Mouse (Mus musculus) kidney, embryonic 14.5 days (tissue): ENCODE measurements at regions not wholly inside any gene's neighbourhood (a gene's known extent, or its start where the extent isn't known, plus 50 kb on each side); places are given as distances from the start of the nearest gene placed in this dataset.
A peak's percentile ranks its signal among the peaks of the same experiment; 100 is the strongest.

ENCODE experiments used
- ATAC-seq: fragments of 200-750 bp; cut with Nextera tagmentation; 2 replicates; pipeline ENCODE4 v1.8.0; 2017; ENCODE audit warnings: moderate number of reproducible peaks, mild to moderate bottlenecking, moderate TSS enrichment, moderate library complexity; ENCODE audit not compliant: low FRiP score, low TSS enrichment
- H3K27ac ChIP-seq: fragments of 300-500 bp; sonication (generic); 2 replicates; pipeline ENCODE4 v1.5.1; 2014; ENCODE audit warnings: low read depth, mild to moderate bottlenecking, low read length, moderate library complexity, mixed read lengths
- H3K27me3 ChIP-seq: fragments of 300-500 bp; sonication (generic); 2 replicates; pipeline ENCODE4 v1.6.1; 2014; ENCODE audit warnings: mild to moderate bottlenecking, low read length; ENCODE audit not compliant: control insufficient read depth, insufficient read depth
- H3K36me3 ChIP-seq: fragments of 300-500 bp; sonication (generic); 2 replicates; pipeline ENCODE4 v1.6.1; 2014; ENCODE audit warnings: low read length, mixed read lengths; ENCODE audit not compliant: control insufficient read depth, insufficient read depth
- H3K4me1 ChIP-seq: fragments of 300-500 bp; sonication (generic); 2 replicates; pipeline ENCODE4 v1.6.1; 2014; ENCODE audit warnings: low read length, mixed read lengths; ENCODE audit not compliant: control insufficient read depth, insufficient read depth
- H3K4me2 ChIP-seq: fragments of 300-500 bp; sonication (generic); replicated peaks from 2 replicates; pipeline ENCODE4 v1.6.1; 2014; ENCODE audit warnings: low read depth, mild to moderate bottlenecking, low read length
- H3K4me3 ChIP-seq: fragments of 300-500 bp; sonication (generic); 2 replicates; pipeline ENCODE4 v1.5.1; 2014; ENCODE audit warnings: mild to moderate bottlenecking, low read length
- H3K9ac ChIP-seq: fragments of 300-500 bp; sonication (generic); 2 replicates; pipeline ENCODE4 v1.6.1; 2014; ENCODE audit warnings: low read depth, mild to moderate bottlenecking, low read length, moderate library complexity
- H3K9me3 ChIP-seq: fragments of 300-500 bp; sonication (generic); 2 replicates; pipeline ENCODE4 v1.6.1; 2016; ENCODE audit warnings: low read length; ENCODE audit not compliant: control insufficient read depth
- whole genome bisulfite sequencing: fragments of 180-500 bp; shearing (Covaris S2); extraction: QIAGEN DNeasy Blood & Tissue Kit; methylation state at CpG from one replicate; pipeline ENCODE4 v1.1.7; 2014; 5-methylcytosine and 5-hydroxymethylcytosine counted together

DNA sequence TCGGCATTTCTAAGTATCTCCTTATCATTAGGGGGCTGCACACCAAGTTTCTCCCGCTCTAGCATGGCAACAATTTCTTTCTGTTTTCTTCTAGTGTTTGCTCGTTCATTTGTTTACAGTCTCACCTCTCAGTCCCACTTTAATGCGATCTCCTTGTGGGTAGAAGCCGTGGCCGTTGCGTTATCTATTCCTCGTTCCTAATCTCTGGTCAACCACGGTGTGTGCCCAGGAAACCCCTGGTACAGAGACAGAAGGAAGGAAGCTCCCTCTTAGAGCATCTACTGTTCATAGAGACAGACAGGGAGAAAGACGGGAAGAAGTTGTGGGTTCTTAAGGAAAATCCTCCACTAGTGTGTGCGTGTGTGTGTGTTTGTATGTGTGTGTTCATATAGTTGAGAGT is 110.9 kb upstream of the Klf3 start:
- no peaks in the 10 kb centered on the region for H3K4me1 ChIP-seq
- no peak overlapping the region for H3K4me3 ChIP-seq
- no peaks in the 10 kb centered on the region for H3K9me3 ChIP-seq
- WGBS: 93% methylated on average over 11 of the region's 11 CpGs
- H3K4me2 ChIP-seq: no peak overlapping the region
- no peaks in the 10 kb centered on the region for H3K36me3 ChIP-seq
- no peak overlapping the region for H3K9ac ChIP-seq
- H3K27ac ChIP-seq: no peak overlapping the region
- H3K27me3 ChIP-seq: no peaks in the 10 kb centered on the region
- no peak for ATAC-seq

DNA sequence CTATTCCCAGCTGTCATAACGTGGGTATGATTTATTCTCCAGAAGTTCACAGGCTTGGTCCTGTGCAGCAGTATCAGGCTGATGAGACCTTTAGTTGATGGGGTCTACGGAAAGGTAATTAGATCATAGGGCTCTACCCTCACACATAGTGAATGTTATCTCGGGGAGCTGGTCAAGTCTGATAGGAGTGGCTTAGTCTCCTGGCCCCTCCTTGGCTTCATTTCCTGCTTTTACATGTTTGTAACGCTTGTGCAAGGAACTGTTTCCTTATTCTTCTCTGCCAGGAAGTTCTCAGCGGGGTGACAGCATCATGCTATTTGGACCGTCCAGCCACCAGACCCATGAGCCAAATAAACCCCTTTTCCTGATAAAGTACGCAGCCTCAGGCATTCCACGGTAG is 109.6 kb upstream of the Klf3 start:
- WGBS: 87% methylated on average over 8 of the region's 8 CpGs
- no peak overlapping the region for H3K4me2 ChIP-seq
- no peak for ATAC-seq
- H3K4me3 ChIP-seq: no peak overlapping the region
- no peak overlapping the region for H3K9ac ChIP-seq
- H3K27me3 ChIP-seq: no peaks in the 10 kb centered on the region
- H3K36me3 ChIP-seq: no peaks in the 10 kb centered on the region
- H3K9me3 ChIP-seq: no peaks in the 10 kb centered on the region
- no peak overlapping the region for H3K27ac ChIP-seq
- no peaks in the 10 kb centered on the region for H3K4me1 ChIP-seq

DNA sequence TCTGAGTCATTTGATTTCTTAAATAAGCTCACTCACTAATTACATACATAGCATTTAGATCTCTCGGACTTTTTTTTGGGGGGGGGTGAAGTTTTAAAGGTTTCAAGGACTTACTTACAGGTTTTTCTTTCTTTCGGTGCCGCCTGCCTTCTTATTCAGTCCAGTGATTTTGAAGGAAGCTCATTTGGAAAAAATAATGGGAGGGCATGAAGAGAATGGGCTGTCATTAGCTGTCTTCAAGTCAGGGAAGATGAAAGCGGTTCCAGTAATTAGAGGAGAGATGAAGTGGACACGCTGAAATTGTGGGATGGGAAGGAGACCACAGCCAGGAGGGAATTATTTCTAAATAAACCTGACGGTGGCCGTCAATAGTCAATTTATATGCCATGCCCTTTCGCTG is 108.6 kb upstream of the Klf3 start:
- no peak overlapping the region for H3K27ac ChIP-seq
- no peak overlapping the region for H3K4me2 ChIP-seq
- H3K4me3 ChIP-seq: no peak overlapping the region
- no peaks in the 10 kb centered on the region for H3K36me3 ChIP-seq
- WGBS: 67% methylated on average over 8 of the region's 8 CpGs
- no peaks in the 10 kb centered on the region for H3K27me3 ChIP-seq
- ATAC-seq: no peak
- no peak overlapping the region for H3K9ac ChIP-seq
- no peaks in the 10 kb centered on the region for H3K4me1 ChIP-seq
- H3K9me3 ChIP-seq: no peaks in the 10 kb centered on the region

DNA sequence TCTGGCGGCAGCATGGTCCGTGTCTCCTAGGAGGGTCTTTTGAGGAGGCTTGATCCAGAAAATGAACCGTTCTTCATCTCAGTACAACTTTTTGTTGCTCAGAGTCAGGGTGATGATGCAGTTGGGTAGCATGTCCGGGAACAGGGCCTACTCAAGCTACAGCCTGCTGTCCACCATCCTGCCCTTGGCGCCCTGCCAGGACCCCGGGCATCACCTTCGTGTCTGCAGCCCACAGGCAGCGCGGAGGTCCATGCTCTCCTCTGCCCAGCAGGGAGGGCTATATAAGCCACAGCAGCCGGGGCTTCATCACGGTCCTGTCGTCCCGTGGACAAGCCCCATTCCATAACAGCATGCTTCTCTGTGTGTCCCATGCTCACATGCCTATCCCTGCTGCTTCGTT is 107.1 kb upstream of the Klf3 start:
- WGBS: 91% methylated on average over 14 of the region's 14 CpGs
- Histone ChIP-seq H3K9ac (no peak overlapping the region), H3K4me1 (no peaks in the 10 kb centered on the region), H3K9me3 (no peaks in the 10 kb centered on the region), H3K36me3 (no peaks in the 10 kb centered on the region), H3K4me2 (no peak overlapping the region), H3K4me3 (no peak overlapping the region), H3K27ac (no peak overlapping the region), H3K27me3 (no peaks in the 10 kb centered on the region)
- ATAC-seq: no peak

DNA sequence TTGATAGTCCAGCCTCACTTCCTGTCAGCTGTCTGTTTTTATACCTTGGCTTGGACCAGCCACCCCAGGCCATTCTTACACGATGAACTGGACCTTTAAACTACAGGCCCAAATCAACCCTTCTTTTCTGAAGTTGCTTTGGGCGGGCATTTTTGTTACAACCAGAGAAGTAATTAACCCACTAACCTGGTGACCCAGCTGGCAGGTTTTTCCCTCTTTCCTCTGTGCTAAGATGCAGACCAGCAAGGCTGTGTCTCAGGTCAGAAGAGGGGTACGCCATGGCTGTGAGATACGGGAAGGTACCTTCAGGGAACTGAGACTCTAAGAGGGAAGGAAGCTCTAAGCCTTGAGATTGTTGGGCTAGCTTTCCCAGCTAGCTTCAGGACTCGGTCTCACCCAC is 105.7 kb upstream of the Klf3 start:
- H3K4me3 ChIP-seq: no peak overlapping the region
- H3K4me1 ChIP-seq: peaks cover 6% of the 10 kb centered on the region; the same call in 1 of the 2 replicates
- H3K27ac ChIP-seq: no peak overlapping the region
- 83% methylated on average over 5 of the region's 5 CpGs for WGBS
- H3K9ac ChIP-seq: no peak overlapping the region
- H3K9me3 ChIP-seq: no peaks in the 10 kb centered on the region
- no peaks in the 10 kb centered on the region for H3K27me3 ChIP-seq
- H3K36me3 ChIP-seq: no peaks in the 10 kb centered on the region
- ATAC-seq: no peak
- H3K4me2 ChIP-seq: no peak overlapping the region

DNA sequence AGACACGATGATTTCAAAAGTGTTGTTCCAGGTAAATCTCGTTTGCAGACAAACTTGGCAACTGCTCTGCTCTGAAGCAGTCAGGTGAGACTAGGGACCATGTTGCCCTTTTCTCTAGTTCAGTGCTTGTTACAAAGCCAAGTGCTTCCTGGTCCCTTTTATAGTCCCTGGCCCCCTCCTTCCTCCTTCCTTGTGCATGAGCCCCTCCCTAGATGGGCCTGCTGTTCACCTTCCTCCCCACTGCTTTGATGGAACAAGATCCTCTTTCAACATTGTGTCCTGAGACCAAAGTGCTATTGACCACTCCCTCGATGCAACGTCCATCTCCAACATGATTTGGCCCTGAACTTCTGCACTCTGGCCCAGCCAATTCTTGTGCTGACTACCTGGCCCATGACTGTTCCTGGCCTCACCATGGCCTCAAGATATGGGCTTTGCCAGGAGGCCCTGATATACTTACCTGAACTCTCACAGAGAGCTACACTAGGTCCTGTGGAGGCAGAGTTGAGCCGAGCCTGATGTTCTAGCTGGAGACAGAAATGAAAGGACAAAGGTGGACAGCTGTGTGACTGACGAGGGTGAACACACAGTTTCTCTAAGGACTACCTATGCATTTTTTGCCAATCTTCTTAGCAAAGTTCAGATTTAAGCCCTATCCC is 104.6 kb upstream of the Klf3 start:
- Histone ChIP-seq H3K27me3 (no peaks in the 10 kb centered on the region), H3K4me1 (peaks cover 7% of the 10 kb centered on the region; the same call in 1 of the 2 replicates), H3K9me3 (no peaks in the 10 kb centered on the region), H3K36me3 (no peaks in the 10 kb centered on the region), H3K4me3 (no peak overlapping the region), H3K9ac (no peak overlapping the region), H3K27ac (no peak overlapping the region), H3K4me2 (no peak overlapping the region)
- WGBS: 85% methylated on average over 6 of the region's 6 CpGs
- ATAC-seq: no peak

DNA sequence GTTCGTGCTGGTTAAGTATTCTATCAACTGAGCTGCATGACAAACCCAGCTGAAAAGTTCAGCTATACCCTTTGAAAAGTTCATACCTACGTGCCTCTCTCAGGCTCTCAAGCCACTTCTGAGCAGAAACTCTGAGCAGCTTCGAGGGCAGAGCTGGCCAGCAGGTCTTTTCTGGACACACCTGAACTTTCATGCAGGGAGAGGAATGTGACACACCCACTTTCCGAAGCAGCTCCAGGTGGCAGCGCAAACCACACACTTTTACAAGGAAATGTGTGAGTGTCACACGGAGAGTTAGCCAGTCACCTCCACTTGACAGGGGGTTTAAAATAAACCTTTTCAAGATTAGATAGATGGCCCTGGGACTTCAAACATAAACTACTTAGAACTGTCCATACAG is 103.2 kb upstream of the Klf3 start:
- Histone ChIP-seq H3K9ac (no peak overlapping the region), H3K4me3 (no peak overlapping the region), H3K36me3 (no peaks in the 10 kb centered on the region), H3K4me2 (no peak overlapping the region), H3K9me3 (no peaks in the 10 kb centered on the region), H3K27ac (no peak overlapping the region), H3K27me3 (no peaks in the 10 kb centered on the region), H3K4me1 (peaks cover 13% of the 10 kb centered on the region; the same call in 1 of the 2 replicates)
- ATAC-seq: no peak
- WGBS: 79% methylated on average over 6 of the region's 6 CpGs

DNA sequence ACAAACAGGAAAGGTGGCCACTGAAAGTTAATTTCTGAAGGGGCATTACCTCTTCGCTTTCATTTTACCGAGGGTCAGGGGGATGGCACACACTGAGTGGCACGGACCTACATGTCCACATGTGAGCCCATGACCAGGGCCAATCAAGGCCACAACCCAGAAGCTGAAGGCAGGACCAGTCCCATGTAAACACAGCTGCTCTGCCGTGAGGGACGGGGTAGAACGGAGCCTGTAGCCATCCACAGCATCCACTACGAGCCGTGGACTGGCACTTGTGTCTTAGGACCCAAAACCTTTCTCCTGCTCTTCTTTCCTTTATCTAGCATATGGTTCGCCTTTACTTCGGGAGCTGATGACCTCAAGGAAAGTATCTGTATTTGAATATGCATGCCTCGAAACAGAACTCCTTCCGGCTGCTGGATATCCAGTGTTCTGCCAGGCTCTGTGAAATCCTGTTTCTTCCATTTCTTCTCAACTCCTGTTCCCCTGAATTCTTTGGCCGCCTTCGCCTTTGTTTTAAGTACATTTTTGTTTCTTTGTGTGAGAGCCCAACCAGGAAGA is 101.9 kb upstream of the Klf3 start:
- Histone ChIP-seq H3K36me3 (no peaks in the 10 kb centered on the region), H3K9ac (peak overlapping the region; percentile 18; the same call in 1 of the 2 replicates), H3K27ac (peak overlapping the region; percentile 39; the same call in 1 of the 2 replicates), H3K4me2 (no peak overlapping the region), H3K9me3 (no peaks in the 10 kb centered on the region), H3K4me1 (peaks cover 13% of the 10 kb centered on the region; the same call in 1 of the 2 replicates), H3K27me3 (no peaks in the 10 kb centered on the region), H3K4me3 (no peak overlapping the region)
- 80% methylated on average over 14 of the region's 14 CpGs for WGBS
- ATAC-seq: no peak

DNA sequence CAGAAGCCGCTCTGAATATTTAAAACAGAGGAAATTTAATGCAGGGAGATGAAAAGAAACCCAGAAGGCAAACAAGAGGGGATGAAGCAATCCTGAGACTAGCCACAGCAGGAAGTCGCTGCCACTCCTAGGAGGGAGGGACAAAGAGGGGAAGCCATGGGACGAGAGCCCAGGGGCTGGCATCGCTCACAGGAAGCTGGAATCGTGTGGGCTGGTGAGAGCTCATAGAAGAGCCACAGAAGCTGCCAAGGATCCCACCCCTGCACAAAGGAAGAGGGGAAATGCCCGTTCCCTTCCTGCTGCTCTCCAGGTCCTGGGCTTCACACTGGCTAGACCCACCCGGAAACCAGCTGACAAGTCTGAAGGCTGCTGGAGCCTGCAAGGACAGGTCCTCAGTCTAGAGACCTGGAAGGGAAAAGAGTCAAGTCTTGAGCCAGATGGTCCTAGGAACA is 101.4 kb upstream of the Klf3 start:
- Histone ChIP-seq H3K4me2 (no peak overlapping the region), H3K27ac (peak overlapping the region; percentile 39; the same call in 1 of the 2 replicates), H3K36me3 (no peaks in the 10 kb centered on the region), H3K4me3 (no peak overlapping the region), H3K9ac (peak overlapping the region; percentile 18; the same call in 1 of the 2 replicates), H3K4me1 (peaks cover 16% of the 10 kb centered on the region; the same call in 1 of the 2 replicates), H3K9me3 (no peaks in the 10 kb centered on the region), H3K27me3 (no peaks in the 10 kb centered on the region)
- 36% methylated on average over 7 of the region's 7 CpGs for WGBS
- ATAC-seq: no peak
